Mouse (Mus musculus) heart, postnatal 0 days (tissue): ENCODE results near the gene Smarcb1. TPM values are rescaled to one million over a fixed set of nuclear protein-coding genes. Genes with fewer than 3 reads are reported as not detected.

Experiments
- ATAC-seq: fragments of 200-750 bp; cut with Nextera tagmentation; 2 replicates; pipeline ENCODE4 v1.8.0; 2017; ENCODE audit warnings: low read depth, moderate number of reproducible peaks, moderate library complexity; ENCODE audit not compliant: insufficient read depth
- DNase-seq: peaks from one replicate; pipeline ENCODE4 v3.0.0-alpha.2; 2016; ENCODE audit warnings: low spot score
- H3K27ac ChIP-seq: fragments of 300-500 bp; sonication (generic); 2 replicates; pipeline ENCODE4 v1.5.1; 2014; ENCODE audit warnings: low read depth, mild to moderate bottlenecking
- H3K27me3 ChIP-seq: fragments of 300-500 bp; sonication (generic); 2 replicates; pipeline ENCODE4 v1.6.1; 2014; ENCODE audit warnings: low read length, mixed read lengths; ENCODE audit not compliant: control insufficient read depth, insufficient read depth
- H3K36me3 ChIP-seq: fragments of 300-500 bp; sonication (generic); replicated peaks from 2 replicates; pipeline ENCODE4 v1.6.1; 2014; ENCODE audit warnings: low read length, mixed read lengths; ENCODE audit not compliant: control insufficient read depth, insufficient read depth
- H3K4me1 ChIP-seq: fragments of 300-500 bp; sonication (generic); 2 replicates; pipeline ENCODE4 v1.6.1; 2014; ENCODE audit warnings: antibody characterized with exemption; ENCODE audit not compliant: control insufficient read depth, insufficient read depth
- H3K4me2 ChIP-seq: fragments of 300-500 bp; sonication (generic); 2 replicates; pipeline ENCODE4 v1.6.1; 2014; ENCODE audit warnings: low read depth, mild to moderate bottlenecking, low read length, moderate library complexity
- H3K4me3 ChIP-seq: fragments of 300-500 bp; sonication (generic); 2 replicates; pipeline ENCODE4 v1.5.1; 2014; ENCODE audit warnings: low read depth, low read length
- H3K9ac ChIP-seq: fragments of 300-500 bp; sonication (generic); replicated peaks from 2 replicates; pipeline ENCODE4 v1.6.1; 2014; ENCODE audit warnings: low read depth, low read length, mixed read lengths
- H3K9me3 ChIP-seq: fragments of 300-500 bp; sonication (generic); replicated peaks from 2 replicates; pipeline ENCODE4 v1.6.1; 2016; ENCODE audit warnings: low read length; ENCODE audit not compliant: control insufficient read depth
- CTCF ChIP-seq: IDR thresholded peaks from 2 replicates; pipeline ENCODE4 v1.5.1; 2016; ENCODE audit warnings: antibody characterized with exemption, control low read depth, low read depth
- EP300 ChIP-seq: IDR thresholded peaks from 2 replicates; pipeline ENCODE4 v1.6.1; 2016; ENCODE audit warnings: antibody characterized with exemption, low read depth
- WGBS: fragments of 180-500 bp; shearing (Covaris S2); extraction: QIAGEN DNeasy Blood & Tissue Kit; methylation state at CpG from one replicate; pipeline ENCODE4 v1.1.7; 2014; 5-methylcytosine and 5-hydroxymethylcytosine counted together
- polyA plus RNA-seq: library from polyadenylated mRNA; unstranded; fragments of >200 nt; fragmentation: Nextera tagmentation; extraction: Ambion mirVana; gene quantifications from 2 replicates; pipeline ENCODE4 v1.2.1, GENCODE M21; 2015
- total RNA-seq: library from RNA; depleted of rRNA; stranded (reverse); fragments of >200 nt; gene quantifications from 2 replicates; pipeline ENCODE4 v1.2.3, GENCODE M21; 2014; ENCODE audit warnings: low replicate concordance

Smarcb1 gene
- total and polyA plus RNA-seq, 2 experiments from 2014 or later: 45.7 to 63.9 TPM

DNA sequence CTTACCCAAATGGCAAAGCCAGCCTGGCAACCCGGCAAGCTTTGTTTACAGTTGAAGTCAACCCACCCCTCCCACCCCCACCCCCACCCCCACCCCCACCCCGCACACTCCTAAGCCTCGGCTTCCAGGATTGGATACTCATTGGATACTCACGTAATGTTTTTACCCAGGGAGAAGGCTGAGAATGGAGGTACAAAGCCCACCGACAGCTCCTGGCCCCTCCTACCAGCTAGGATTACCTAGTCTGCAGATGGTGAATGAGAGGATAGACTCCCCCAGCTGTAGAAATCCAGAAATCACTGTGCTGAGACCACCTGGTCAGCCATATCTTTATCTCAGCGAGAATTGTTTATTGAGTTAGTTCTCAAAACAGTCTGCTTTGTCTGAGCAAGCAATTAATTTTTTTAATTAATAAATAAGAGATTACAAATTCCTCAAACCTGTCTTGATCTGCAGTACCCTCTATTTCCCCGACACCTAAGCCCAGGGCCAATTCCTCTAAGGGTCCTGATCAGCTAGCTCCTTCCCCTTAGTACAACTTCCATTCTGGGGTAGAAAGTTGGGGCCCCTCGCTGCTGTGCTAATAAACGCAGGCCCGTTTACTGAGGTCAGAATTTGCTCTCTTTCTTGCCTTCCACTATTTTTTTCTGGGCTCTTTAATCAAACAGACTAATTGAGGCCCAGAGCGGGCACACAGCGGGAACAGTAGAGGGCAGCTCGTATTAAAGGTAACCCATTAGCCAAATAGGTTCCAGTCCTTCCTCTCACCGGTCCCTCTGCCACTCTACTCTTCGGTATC lies 38.8 kb downstream of the Smarcb1 start:
- Histone ChIP-seq H3K36me3 (no peaks in the 10 kb centered on the region), H3K4me3 (0 out of 2 replicates have a peak overlapping the region, but pooled peaks have one; percentile 6), H3K27me3 (no peaks in the 10 kb centered on the region), H3K9me3 (no peaks in the 10 kb centered on the region), H3K4me1 (no peaks in the 10 kb centered on the region), H3K9ac (no peak overlapping the region), H3K27ac (no peak overlapping the region), H3K4me2 (peak overlapping the region; percentile 34)
- ATAC-seq (no peak), DNase-seq (no peak)
- TF ChIP-seq CTCF: no peak
- TF ChIP-seq EP300: no peak
- 21% methylated on average over 15 of the region's 15 CpGs for WGBS

DNA sequence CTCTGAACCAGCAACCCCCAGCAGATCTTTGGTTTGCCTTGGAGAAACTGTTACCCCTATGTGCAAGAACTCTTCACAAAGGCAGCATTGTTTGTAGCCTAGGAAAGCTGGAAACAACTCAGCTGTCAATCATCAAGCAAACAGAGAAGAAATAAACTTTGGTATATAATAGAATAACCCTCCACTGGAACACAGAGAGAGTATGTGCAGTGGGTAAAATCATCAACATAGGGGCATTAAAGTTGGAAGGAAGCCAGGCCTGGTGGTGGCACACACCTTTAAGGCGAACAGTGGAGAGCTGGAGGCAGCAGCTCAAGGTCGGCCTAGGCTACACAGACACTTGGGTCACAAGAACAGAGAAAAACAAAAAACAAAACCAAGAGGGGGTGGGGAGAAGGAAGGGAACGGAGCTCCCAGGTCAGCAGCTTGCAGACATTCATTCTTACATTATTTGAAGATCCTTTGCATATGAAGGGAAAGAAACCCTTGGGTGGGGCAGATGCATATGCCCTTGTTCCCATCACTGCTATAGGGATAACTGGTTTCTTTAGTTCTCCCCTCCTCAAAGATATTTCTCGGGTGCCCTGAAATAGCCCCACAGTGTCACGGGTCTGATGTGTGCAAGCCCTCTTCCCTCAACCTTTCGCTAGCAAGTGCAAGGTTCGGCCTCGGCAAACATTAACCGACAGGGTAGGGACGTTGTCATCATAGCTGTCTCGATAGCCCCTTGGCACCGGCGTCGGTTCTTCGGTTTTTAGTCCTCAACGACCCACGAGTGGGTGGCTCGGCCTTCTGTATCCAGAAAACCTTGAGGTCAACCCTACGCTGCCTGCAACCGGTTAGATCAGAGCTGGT lies 39.6 kb downstream of the Smarcb1 start:
- no peaks in the 10 kb centered on the region for H3K4me1 ChIP-seq
- H3K9ac ChIP-seq: no peak overlapping the region
- WGBS: 29% methylated on average over 20 of the region's 20 CpGs
- no peak overlapping the region for H3K4me2 ChIP-seq
- no peak overlapping the region for H3K27ac ChIP-seq
- no peak for DNase-seq
- no peak overlapping the region for H3K4me3 ChIP-seq
- no peaks in the 10 kb centered on the region for H3K36me3 ChIP-seq
- no peaks in the 10 kb centered on the region for H3K27me3 ChIP-seq
- ATAC-seq: no peak
- TF ChIP-seq EP300: no peak
- no peak for TF ChIP-seq CTCF
- H3K9me3 ChIP-seq: no peaks in the 10 kb centered on the region

DNA sequence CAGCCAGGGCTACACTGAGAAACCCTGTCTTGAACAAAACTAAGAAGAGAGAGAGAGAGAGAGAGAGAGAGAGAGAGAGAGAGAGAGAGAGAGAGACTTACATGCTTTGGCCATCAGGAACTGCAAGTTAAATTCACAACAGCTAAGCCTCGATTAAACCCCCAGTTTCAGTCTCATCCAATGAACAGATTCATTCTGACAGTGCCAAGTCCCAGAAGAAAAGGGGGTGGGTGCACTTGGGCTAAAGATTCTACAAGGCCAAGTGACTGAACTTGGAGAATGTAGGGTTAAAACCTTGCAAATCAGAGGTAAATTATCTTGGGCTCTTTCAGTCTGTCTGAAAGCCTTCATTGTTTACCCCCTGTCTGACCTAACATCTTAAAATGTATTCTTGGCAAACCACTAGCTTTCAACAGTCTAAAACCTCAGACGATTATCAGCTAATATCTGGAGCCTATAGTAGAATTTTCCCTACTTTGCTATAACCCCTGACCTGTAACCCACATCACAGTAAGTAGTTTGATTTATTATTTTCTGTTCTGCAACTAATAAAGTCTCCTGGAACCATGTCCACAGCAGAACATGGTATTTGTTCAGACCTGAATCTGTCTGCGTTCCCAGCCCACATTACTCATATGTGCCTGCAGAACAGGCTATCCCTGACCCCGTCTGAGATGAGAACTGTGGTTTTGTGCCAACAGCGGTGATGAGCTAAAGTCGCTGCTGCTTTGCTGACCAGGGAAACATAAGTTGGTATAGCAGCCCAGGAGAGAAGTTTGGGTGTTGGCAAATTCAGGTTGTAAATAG lies 40.4 kb downstream of the Smarcb1 start:
- H3K4me3 ChIP-seq: no peak overlapping the region
- H3K9ac ChIP-seq: no peak overlapping the region
- no peak overlapping the region for H3K4me2 ChIP-seq
- no peak overlapping the region for H3K27ac ChIP-seq
- TF ChIP-seq CTCF (no peak), EP300 (no peak)
- H3K9me3 ChIP-seq: no peaks in the 10 kb centered on the region
- 59% methylated on average over 6 of the region's 6 CpGs for WGBS
- H3K36me3 ChIP-seq: no peaks in the 10 kb centered on the region
- DNase-seq (no peak), ATAC-seq (no peak)
- H3K27me3 ChIP-seq: no peaks in the 10 kb centered on the region
- no peaks in the 10 kb centered on the region for H3K4me1 ChIP-seq

DNA sequence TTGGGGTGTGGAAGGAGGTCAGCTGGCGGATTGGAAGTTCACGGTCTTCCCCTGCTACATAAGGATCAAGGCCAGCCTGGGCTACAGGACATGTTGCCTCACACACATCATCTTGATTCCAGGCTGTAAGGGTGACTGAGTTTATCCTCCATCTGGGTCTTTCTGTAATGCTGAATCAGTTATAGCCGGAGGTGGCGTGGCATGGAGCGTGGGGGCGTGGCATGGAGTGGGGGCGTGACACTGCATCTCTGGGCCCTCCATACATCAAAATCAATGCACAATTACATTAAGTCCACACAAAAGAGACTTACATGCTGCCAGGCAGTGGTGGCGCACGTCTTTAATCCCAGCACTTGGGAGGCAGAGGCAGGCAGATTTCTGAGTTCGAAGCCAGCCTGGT lies 41.1 kb downstream of the Smarcb1 start:
- ATAC-seq (no peak), DNase-seq (no peak)
- H3K4me3 ChIP-seq: no peak overlapping the region
- 93% methylated on average over 10 of the region's 10 CpGs for WGBS
- no peak for TF ChIP-seq CTCF
- no peak for TF ChIP-seq EP300
- H3K36me3 ChIP-seq: no peaks in the 10 kb centered on the region
- no peak overlapping the region for H3K9ac ChIP-seq
- no peaks in the 10 kb centered on the region for H3K4me1 ChIP-seq
- H3K27me3 ChIP-seq: no peaks in the 10 kb centered on the region
- H3K9me3 ChIP-seq: no peaks in the 10 kb centered on the region
- H3K27ac ChIP-seq: no peak overlapping the region
- H3K4me2 ChIP-seq: no peak overlapping the region

DNA sequence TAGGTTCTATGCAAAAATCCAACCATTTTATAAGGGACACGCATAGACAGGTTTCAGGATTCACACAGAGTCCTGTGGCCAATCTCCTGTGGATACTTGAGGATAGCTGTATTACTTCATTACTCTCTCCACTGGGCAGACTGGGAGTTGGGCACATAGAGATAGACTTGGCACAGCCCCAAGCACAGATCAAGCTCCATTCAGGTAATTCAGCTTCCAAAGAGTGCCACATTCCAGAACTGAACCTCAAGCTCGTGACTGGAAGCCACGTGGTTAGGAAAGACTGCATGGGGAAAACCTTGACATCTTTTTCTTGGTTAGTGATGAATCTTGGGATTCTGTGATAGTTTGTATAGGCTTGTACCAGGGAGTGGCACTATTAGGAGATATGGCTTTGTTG lies 42.6 kb downstream of the Smarcb1 start:
- H3K27ac ChIP-seq: no peak overlapping the region
- H3K27me3 ChIP-seq: no peaks in the 10 kb centered on the region
- ATAC-seq: no peak
- H3K4me1 ChIP-seq: no peaks in the 10 kb centered on the region
- 74% methylated on average over 3 of the region's 3 CpGs for WGBS
- no peak for DNase-seq
- H3K4me3 ChIP-seq: no peak overlapping the region
- H3K4me2 ChIP-seq: no peak overlapping the region
- H3K9ac ChIP-seq: no peak overlapping the region
- no peaks in the 10 kb centered on the region for H3K36me3 ChIP-seq
- TF ChIP-seq EP300 (no peak), CTCF (no peak)
- H3K9me3 ChIP-seq: no peaks in the 10 kb centered on the region
